Mouse (Mus musculus) regulatory T cell (primary cell): Measurements from ENCODE around the gene Glrx.
"Not testable (repeated sequence)": the region's sequence is repeated elsewhere in the genome, so short reads cannot be mapped to it uniquely, and the experiment has no call there.

Experiments used
- in situ Hi-C: fragments of 300-600 bp; cut with MboI, MseI; formaldehyde crosslinking; loops from one replicate; pipeline ENCODE4 v1.15.1; 2025; ENCODE audit warnings: high pct_unique_total_duplicates

Gene Glrx

DNA sequence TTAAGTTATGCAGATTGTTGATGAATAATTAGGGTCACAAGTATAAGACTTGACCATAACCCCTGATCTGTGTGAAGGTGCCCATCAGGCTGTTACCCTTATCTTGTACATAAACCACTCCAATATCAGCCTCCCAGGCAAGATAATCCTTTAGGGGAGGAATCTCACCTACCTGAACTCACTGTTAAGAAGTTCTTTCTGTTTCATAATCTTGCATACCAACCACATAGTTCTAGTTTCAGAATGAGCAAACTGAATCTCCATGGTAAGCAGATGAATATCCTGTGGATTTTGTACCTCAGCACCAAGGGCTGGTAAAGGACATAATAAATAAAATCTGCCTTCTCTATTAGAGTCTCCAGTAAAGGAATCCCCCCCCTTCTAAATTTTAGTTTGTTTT lies 7.0 kb upstream of the Glrx start:
- in situ Hi-C loops = loop anchor here (25.0 kb wide), 1 partner anchor 1470 kb away; the partner anchor contains the start of genes Ccdc127, Lrrc14b and Sdha

DNA sequence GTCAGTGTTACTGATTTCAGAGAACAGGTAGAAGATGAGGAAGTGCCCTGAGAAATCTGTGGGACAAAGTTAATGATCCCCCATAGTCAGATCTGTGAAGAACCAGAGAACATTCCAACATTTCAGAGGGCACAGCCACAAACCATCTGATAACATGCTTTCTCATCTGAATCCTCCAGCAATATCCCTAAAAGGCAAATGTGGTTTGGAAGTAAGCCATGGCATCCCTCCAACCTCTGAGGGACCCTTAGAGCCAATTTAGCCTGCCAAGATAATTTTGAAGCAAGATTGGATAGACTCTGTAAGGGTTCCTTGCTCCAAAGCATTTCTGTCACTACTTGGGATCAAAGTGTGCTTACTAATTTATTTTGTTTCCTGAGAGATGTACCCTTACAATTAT lies 6.2 kb upstream of the Glrx start:
- in situ Hi-C loops = loop anchor here (25.0 kb wide), 1 partner anchor 1471 kb away; the partner anchor contains the start of genes Ccdc127, Lrrc14b and Sdha

DNA sequence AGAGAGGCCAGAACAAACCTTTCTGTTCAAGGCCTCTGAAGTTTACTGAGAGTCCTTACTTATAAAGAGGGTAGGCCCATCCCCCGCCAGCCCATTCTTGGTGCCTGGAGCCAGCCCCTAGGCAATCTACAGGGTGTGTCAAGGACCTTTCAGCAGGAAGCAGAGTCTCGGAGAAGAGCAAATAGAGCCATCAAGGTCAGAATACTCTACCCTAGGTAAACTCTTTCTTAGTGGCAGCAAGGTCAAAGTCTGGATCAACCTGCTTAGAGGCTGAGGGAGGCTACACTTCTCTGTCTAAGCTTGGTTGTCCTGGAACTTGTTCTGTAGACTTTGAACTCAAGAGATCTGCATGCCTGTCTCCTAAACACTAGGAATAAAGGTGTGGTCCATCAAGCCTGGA lies 4.2 kb upstream of the Glrx start:
- in situ Hi-C loops = loop anchor here (25.0 kb wide), 1 partner anchor 1473 kb away; the partner anchor contains the start of genes Ccdc127, Lrrc14b and Sdha

DNA sequence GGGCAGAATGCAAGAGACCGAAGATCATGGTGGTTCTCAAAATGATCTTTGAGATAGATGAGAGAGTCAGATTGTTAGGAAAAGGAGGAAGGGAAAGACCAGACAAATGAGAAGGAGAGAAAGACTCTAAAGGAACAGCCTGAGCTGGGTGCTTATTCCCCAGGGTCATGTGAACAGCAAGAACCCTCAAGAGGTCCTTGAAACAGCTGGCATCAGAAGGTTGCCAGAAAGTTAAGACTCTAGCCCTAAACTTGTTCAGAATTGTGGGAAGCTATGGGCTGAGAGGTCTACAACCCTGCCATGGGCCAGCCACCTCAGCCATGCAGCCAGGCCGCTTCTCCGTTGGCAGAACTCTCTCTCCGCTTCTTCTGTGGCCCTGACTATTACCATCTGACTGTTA lies 1.2 kb upstream of the Glrx start:
- in situ Hi-C loops = loop anchor here (25.0 kb wide), 1 partner anchor 1476 kb away; the partner anchor contains the start of genes Ccdc127, Lrrc14b and Sdha

DNA sequence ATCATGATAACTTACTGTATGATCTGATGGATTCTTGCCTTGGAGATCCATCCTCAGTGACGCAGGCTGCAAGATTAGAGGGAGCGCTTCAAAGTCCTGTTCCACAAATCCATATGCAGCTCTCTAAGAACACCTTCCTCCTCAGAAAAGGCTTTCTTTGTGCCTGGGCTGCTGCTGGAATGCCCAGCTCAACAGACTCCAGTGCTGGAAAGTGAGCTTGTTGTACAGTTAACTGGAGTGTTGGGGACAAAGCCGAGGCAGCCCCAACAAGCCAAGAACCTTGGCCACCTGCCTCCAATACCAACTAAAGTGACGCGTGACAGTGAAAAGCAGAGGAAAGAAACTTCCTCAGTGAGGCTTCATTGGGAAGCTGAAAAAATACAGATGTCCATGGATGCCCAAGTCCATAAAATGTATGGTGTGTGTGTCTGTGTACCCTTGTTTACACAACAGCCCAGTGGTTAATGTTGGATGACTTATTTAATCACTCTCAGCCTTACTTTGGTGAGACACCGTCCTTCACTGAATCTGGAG lies 1.2 kb downstream of the Glrx start:
- in situ Hi-C loops = loop anchor here (25.0 kb wide), 1 partner anchor 1479 kb away; the partner anchor contains the start of genes Ccdc127, Lrrc14b and Sdha

DNA sequence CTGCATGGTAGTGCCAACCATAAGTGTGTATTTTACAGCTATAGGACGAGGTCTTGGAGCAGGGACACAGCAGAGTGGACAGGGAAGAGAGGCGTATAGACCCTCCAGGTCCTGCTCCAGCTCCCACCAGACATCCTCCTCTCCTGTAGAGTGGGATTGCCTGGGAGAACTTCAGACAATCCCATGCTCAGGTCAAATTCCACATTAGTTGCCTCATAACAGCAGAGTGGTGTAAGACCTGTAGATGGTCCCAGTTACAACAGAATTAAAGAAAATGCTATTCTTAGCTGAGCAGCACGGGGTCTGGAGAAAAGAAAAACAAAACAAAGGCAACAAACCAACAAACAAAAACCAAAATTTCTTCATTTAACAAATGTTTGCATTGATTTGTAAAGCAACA lies 2.3 kb downstream of the Glrx start:
- in situ Hi-C loops = loop anchor here (25.0 kb wide), 1 partner anchor 1480 kb away; the partner anchor contains the start of genes Ccdc127, Lrrc14b and Sdha

DNA sequence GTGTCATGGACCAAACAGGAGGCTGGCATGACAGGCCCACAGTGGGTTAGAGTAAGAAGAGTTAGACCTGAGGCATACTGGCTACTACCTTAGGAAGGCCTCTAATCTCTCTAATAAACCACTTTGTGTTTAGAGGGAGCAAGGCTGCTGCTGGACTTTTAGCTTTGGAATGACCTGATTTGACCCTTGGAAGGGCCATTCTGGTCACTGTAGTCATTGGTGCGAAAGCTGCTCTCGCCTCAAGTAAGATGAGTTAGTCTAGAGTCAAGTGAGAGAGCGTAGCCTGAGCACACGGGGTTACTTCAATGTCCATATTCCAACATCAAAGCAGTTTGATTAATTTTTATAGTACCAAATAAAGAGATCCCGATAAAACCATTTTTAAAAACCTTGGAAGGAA lies 3.7 kb downstream of the Glrx start:
- in situ Hi-C loops = loop anchor here (25.0 kb wide), 1 partner anchor 1481 kb away; the partner anchor contains the start of genes Ccdc127, Lrrc14b and Sdha

DNA sequence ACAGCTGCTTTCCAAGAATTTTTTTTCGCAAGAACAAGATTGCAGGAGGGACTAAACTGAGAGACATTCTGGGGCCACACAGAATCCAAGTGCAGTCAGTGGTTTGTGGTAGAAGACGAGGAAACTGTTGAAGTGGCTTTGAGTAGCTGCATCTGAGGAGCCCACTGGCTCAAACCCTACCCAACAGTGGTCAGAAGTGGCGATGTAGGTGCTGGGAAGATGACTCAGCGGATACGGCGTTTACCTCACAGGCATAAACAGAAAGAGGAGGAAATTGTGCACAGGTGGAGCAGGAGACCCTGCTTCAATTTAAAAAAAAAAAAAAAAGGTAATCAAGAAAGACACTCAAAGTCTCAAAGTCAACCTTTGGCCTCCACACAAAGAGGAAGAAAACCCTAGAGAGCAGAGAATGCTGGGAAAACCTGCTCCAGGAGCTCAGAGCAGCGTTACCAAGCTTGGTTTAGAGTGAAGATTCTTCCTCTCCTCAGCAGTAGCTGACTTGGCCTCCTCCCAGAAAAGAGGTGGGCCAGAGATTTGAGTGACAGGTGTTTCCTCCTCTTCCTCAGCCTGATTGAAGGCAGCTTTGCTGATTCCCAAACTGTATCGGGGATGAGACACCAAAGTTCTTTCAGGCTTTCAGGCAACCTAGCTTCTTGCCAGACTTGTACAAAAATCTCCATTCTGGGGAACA lies 4.5 kb downstream of the Glrx start:
- in situ Hi-C loops = loop anchor here (25.0 kb wide), 1 partner anchor 1482 kb away; the partner anchor contains the start of genes Ccdc127, Lrrc14b and Sdha

DNA sequence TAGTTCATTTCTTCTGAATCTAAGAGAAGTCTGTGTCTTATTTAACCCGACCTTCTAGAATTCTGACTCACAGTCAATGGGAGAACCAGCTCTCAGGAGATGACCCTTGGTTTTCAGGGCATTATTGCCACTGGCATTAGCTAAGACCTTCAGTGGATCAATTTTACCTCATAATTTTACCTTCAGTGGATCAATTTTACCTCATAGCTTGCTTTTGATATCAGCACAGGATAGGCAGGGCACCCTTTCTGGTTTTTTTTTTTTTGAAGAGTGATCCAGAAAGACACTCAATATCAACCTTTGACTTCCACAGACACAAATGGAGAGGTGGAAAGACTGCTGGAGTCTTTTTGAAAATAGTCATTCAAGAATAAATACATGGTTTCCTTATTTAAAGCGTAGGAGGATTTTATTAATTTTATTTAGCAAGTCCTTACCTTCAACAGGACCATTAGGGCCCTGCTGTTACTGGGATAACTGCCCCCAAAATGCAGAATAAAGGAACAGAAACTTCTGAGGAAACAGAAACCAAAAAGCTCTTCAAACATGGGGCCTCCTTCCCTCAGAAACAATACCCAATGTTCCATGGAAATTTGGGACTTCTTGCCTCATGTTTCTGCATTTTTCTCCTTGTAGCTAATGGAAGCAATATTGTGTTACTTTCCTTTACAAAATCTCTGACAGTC lies 5.3 kb downstream of the Glrx start:
- in situ Hi-C loops = loop anchor here (25.0 kb wide), 1 partner anchor 1483 kb away; the partner anchor contains the start of genes Ccdc127, Lrrc14b and Sdha

DNA sequence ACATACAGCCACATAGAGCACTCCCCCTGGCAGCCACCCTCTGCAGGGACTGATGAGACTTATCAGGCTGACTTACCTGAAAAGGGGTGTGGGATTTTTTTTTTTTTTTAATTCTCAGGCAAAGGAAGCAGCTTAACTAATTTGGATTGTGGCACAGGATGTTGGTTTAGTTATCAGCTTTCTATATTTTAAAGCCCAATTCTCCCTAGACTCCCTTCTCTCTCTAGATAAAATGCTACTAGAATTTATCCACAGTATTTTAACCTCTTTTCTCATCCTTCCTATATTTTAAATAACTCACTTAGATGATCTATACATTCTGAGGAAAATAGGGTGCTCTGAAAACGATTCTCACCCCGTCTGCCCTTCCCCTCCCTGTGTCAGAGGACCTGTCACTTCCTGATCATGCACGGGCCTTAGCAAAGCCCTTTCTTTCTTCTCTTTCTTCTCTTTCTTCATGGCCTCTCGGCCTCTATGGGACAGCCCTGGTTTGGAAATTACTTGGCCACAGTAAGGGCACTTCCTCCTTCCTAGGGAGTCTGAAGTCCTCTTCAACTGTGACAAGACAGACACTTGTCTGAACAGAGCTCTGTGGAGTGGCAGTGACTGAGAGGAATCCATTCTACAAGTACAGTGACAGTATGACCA lies 6.0 kb downstream of the Glrx start:
- in situ Hi-C loops = loop anchor here (25.0 kb wide), 1 partner anchor 1483 kb away; the partner anchor contains the start of genes Ccdc127, Lrrc14b and Sdha

DNA sequence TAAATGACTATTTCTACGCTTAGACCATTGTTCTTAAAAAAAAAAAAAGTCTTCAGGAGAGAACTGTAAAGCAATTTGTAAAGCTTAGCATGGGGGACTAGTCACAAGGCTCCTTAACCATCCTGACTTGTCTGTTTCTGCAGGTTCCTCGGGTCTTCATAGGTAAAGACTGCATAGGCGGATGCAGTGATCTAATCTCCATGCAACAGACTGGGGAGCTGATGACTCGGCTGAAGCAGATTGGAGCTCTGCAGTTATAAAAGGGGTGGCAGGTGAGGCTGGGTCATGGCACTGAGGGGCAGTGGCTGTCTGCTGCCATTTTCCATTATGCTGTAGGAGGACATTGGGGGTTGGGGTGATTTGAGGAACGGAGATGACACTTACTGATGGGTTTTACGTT lies 7.4 kb downstream of the Glrx start:
- in situ Hi-C loops = loop anchor here (25.0 kb wide), 1 partner anchor 1485 kb away; the partner anchor contains the start of genes Ccdc127, Lrrc14b and Sdha

DNA sequence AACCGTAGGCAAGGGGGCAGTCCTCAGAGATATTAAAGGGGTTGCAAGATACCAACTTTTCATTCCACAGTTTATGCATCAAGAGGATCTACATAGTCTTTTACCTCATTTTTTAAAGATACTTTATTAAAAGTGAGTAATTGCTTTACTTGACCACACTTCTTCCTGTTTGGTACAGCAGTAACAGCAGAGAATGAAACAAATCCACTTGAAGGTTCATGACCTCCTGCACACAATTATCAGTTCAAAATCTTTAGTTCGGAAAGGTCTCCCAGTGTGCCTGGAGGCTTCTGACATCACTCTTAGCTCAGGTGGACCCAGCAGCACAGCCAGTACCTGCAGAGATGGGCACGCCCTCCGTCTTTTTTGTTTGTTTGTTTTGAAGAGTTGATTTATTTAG lies 12.4 kb downstream of the Glrx start:
- in situ Hi-C loops = no loop called here

DNA sequence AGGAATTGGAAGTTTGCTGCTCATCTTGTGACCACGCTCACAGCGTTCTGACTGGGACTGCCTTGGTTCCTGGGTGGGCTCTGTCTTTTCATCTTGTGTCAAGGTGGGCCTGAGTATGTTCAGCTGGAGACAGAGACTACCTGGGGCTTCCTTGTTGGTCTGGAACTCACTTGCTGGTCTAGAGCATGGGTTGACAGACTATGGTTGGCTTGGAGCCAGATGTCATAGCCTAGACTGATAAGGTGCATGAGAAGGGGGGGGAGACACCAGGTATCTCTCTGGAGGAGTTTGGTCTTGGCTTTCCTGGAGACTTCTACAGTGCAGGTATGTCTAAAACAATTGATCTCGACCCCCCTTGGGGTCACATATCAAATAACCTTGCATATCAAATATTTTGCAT lies 13.4 kb downstream of the Glrx start:
- in situ Hi-C loops = no loop called here

DNA sequence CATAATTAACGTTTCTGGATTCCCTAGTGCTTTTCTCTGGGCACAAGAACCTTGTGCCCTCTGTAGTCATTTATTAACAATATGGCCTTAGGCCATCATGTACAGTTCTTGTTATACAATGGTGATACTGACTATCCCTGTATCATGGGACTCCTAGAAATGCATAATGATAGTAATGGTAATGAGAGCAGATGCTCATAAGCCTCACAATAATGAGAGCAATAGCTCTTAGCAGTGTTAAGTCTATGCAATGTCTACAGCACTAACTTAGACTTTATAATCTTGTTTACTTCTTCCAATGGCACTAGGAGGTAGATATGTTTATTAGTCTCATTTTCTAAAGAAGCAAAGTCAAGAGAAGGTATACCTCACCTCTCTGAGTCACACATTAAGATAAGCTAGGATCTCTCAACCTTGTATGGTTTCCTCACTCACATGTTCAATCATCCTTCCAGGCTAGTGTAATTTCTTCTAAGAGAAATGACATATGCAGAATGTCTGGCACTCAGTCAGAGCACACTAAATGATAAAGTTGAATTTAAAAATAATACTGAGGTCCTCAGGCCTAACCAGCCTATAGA lies 19.7 kb downstream of the Glrx start:
- in situ Hi-C loops = no loop called here

DNA sequence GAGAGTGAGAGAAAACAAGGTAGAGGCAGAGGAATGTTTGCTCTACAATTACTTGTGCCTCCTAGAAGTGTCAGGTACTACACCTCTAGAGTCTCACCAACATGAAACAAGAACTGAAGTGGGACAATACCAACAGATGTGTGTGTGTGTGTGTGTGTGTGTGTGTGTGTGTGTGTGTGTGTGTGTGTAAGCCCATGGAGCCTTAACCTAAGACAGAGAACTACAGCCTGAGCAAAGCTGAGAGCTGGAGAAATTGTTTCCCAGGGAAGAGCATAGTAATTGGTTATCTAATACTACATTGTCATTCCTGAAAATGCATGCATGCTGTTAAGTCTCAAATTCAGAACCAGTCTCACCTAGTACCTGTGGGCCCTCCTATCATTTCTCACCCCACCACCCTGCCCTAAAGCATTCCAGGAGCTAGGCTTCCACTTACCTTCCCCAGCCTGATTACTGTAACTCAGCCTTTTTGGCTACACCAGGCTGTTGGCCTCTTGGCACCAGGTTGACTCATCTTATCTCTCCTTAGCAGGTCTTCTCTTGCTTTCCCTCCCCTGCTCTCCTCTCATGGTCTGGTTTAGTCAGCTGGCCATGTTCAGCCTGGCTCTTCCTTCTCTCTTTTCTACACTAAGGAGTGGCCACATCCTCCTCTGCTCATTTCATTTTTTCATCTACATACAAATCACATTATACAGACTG lies 26.0 kb downstream of the Glrx start:
- in situ Hi-C loops = loop anchor here (10.0 kb wide), 1 partner anchor 51 kb away; no protein-coding TSS in a partner anchor

DNA sequence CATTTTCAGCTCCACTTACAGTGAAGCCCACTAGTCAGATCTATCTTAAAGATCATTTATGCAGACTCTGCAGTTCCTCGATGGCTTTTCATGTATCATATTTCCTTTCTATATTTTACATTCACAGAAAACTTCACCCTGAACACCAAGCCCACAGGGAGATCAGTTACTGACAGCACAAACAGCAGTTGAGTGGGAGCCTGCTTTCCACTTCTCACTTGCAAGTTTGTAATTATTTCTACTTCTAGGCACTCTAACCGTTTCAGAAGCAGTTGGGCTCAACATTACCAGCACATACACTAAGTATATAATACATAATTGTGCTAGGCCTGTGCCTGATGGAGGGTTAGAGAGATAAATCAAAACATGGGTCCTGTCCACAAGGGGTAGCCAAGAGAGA lies 28.2 kb downstream of the Glrx start:
- in situ Hi-C loops = loop anchor here (10.0 kb wide), 1 partner anchor 53 kb away; no protein-coding TSS in a partner anchor

DNA sequence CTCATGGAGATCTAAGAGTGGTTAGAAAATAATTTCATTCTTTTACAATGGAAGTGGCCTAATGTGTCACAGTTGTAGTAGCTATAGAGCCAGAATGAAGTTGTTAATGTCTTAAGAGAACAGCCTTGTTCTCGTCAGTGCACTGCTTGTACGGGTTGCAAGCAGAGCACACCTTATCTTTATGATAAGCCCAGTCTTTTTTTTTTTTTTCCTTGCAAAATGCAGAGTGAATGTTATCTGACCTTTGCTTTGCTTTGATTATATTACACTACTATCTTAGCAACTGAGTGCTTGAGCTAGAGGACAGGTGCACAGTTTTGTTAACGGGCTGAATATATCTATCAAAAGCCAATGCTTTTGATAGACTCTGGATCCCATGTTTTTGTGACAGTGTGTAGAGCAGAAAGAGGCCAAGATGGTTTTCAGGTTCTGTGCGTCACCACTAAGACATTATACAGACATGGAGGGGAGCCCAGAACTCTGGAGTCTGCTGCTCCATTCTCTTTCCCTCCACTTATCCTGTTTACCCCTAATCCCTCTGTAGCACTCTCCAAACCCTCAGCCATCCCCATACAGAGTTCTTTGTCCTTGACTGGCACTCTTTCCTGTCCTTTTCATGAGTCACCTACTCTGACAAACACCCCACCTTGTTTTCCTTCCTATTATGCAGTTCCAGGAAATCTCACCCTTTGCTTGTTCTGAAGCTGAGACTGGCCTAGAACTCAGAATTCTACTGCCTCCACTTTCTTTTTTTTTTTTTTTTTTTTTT lies 35.1 kb downstream of the Glrx start:
- in situ Hi-C loops = no loop called here

DNA sequence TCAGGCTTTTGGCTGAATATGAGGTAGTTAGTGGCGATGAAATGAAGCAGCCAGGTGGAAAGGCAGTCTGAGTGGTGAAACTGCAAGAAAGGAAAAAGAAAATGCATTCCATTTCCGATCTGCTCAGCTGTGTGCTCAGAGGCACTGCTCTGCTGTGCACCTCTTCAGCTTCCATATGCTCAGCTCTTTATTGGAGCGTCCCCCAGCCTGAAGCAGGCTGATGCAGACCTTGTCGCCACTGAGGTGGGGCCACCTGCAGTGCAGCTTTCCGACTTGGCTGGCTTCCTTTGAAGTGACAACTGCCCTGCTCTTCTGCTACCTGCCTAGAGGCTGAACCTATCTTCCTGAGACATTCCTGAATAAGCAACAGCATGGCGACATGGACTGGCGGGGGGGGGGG lies 36.5 kb downstream of the Glrx start:
- in situ Hi-C loops = not testable (repeated sequence)

DNA sequence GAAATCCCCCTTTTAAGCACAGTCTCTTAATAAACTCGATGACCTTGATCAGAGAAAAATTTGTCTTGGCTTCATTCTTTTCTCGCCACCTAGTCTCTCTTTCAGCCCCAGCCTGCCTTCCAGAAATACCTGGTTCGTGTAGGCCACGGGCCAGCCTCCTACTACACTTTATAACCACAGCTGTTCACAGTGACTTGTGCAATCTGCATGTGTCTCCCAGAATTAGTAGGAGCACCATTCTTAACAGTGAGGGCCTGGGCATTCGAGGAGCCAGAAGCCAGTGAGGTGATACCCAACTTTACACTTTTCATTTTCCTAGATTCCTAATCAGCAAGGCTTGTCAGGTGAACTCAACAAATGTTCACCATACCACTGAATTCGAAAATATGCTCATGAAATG lies 36.9 kb downstream of the Glrx start:
- in situ Hi-C loops = no loop called here

DNA sequence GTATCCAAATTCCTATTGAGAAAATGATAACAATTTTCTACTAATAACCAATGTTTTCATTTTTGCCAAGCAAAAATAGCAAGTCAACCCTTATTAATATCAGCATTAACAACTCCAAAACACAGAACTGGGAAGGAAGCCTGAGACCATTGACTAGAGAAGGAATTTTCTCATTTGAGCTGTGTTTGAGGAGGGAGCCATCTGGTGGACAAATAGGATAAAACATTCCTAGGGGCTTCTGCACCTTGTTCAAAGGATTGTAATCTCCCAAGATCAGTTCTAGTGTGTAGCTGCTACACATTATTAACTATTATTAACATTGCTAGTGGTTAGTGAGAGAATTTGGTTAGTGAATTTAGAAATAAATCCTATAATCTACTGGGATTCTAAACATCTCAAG lies 38.2 kb downstream of the Glrx start:
- in situ Hi-C loops = no loop called here
